Mouse (Mus musculus) brain, embryonic 14.5 days (tissue): ENCODE data around the gene Map2k3.

ENCODE experiments used
- CTCF ChIP-seq: fragments of 200-500 bp; IDR thresholded peaks from 2 replicates; pipeline ENCODE4 v1.5.1; 2012; ENCODE audit warnings: inconsistent platforms, mild to moderate bottlenecking, moderate library complexity, borderline replicate concordance; ENCODE audit not compliant: insufficient read depth, insufficient read length; ENCODE audit errors: extremely low read depth
- POLR2A ChIP-seq: fragments of 200-500 bp; IDR thresholded peaks from 2 replicates; pipeline ENCODE4 v1.6.1; 2012; ENCODE audit warnings: mild to moderate bottlenecking, inconsistent platforms, borderline replicate concordance; ENCODE audit not compliant: poor library complexity, insufficient read depth, insufficient read length, severe bottlenecking; ENCODE audit errors: extremely low read depth

DNA sequence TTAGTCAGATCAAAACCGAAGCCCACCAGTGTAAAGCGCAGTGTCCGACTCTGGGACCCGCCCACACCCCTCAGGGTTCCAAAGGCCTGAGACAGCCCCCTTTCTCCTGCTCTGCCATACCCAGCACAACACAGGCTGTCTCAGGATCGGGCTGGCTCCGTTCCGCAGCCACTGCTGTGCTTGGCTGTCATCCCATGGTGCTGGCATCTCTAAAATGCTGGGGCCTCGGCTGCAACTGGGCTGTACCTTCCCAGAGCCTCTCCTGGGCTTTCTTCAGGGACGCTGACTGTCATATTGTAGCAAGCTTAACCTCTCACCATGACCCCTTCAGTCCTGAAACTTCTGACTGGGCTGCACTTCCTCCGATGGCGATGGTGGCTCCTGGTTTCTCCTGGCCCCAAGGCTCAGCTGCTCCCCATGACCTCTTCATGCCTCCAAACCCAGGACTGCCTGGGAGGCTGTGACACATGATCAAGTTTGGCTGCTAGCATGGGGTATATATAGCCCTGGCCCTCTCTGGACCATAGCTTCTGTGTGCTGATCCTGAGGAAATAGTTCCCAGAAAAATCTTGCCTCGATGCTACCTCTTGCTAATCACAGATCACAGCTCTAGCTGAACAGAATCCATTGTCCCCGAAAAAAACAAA, 53.2 kb downstream of the Map2k3 start:
- no peak for TF ChIP-seq CTCF
- no peak for TF ChIP-seq POLR2A
